Mouse (Mus musculus): ENCODE data around the gene Aqp2. TPM values are rescaled to one million over a fixed set of nuclear protein-coding genes. Genes with fewer than 3 reads are reported as not detected.

The Aqp2 gene
- total RNA-seq (2012; rRNA removed) (not detected in 2 replicates), polyA plus RNA-seq (2012; ENCODE audit: insufficient read depth in 1 of 2, insufficient read length in 2 of 2, low read depth in 1 of 2, low replicate concordance in 2 of 2, missing spikeins in 1 of 2) (not detected)

DNA sequence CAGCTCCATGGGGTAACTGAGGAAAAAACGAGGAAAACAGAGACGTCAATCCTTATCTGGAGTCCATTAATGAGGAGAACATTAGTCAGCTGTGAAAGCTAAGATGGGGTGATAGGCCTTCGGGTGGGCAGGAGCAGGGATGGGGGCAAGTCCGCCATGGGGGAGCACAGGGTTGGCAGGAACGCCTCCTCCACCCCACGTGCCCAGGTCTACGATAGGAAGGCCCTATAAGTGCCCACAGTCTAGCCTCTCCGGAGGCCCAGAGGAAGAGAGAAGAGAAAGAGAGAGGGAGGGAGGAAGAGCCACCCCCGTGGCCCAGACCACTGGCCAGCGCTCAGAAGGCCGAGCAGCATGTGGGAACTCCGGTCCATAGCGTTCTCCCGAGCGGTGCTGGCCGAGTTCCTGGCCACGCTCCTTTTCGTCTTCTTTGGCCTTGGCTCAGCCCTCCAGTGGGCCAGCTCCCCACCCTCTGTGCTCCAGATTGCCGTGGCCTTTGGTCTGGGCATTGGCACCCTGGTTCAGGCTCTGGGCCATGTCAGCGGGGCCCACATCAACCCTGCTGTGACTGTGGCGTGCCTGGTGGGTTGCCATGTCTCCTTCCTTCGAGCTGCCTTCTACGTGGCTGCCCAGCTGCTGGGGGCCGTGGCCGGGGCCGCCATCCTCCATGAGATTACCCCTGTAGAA, at the start of gene Aqp2:
Aqp2 (plus strand) TSS at position 254 of the 684 bp plus-strand sequence.
- Histone ChIP-seq H3K9me3 (replicated peaks; ENCODE audit: insufficient read depth, low read length) (no peaks in the 10 kb centered on the region), H3K4me3 (ENCODE audit: control insufficient read depth in 1 of 2, insufficient read depth in 1 of 2, low read depth in 2 of 2, low read length in 2 of 2) (no peak within 1 kb of the TSS), H3K4me1 (ENCODE audit: control insufficient read depth in 1 of 2, insufficient read depth in 2 of 2, low read length in 2 of 2) (no peaks in the 10 kb centered on the region), H3K79me2 (ENCODE audit: control insufficient read depth, insufficient read depth, low read length, poor library complexity) (no peaks in the 10 kb centered on the region), H3K36me3 (ENCODE audit: control insufficient read depth in 1 of 2, insufficient read depth in 2 of 2, low read length in 2 of 2) (no peaks in the 10 kb centered on the region), H3K9ac (ENCODE audit: control insufficient read depth, low read depth, low read length, poor library complexity, severe bottlenecking) (no peak within 1 kb of the TSS), H3K27me3 (ENCODE audit: control insufficient read depth in 1 of 2, insufficient read depth in 2 of 2, low read length in 2 of 2) (peaks cover 23 to 30% of the 10 kb centered on the region in 2 experiments), H3K27ac (ENCODE audit: control insufficient read depth, low read depth, low read length) (no peak within 1 kb of the TSS)
- TF ChIP-seq EP300 (IDR thresholded peaks at IDR 0.05; ENCODE audit: low read depth in 1 of 2, low read length in 2 of 2) = no peak
- DNase-seq (ENCODE audit: low read depth, low spot score) = no peak

DNA sequence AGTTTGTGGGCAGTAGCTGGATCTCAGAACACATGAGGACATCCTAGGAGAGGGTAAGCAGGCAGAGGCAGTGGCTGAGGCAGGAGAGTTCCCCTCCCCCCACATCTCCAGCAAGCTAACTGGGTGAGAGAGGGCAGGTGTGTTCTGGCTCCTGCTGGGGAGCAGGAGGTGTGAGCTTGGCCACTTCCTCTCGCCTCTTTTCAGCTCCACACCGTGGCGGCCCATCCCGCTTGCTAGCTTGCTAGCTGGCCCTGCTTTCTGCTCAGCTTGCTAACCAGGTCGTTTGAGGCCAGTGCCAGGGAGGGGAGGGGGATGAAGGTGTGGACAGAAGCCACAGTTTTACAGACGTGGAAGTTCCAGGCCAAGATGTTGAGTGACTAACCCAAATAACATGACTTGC, 47.7 kb upstream of the Aqp2 start:
- H3K4me3 ChIP-seq (ENCODE audit: control insufficient read depth in 1 of 2, insufficient read depth in 1 of 2, low read depth in 2 of 2, low read length in 2 of 2) = no peak overlapping the region
- no peak for DNase-seq (ENCODE audit: low read depth, low spot score)
- H3K27me3 ChIP-seq (ENCODE audit: control insufficient read depth in 1 of 2, insufficient read depth in 2 of 2, low read length in 2 of 2) = peaks cover 11 to 13% of the 10 kb centered on the region in 2 experiments
- TF ChIP-seq CHD1 (IDR thresholded peaks at IDR 0.05; ENCODE audit: low read depth, low read length) (no peak), EP300 (IDR thresholded peaks at IDR 0.05; ENCODE audit: low read depth in 1 of 2, low read length in 2 of 2) (no peak), TAL1 (IDR thresholded peaks at IDR 0.05; ENCODE audit: low read length) (no peak), RAD21 (IDR thresholded peaks at IDR 0.05; ENCODE audit: low read depth, low read length) (no peak), POLR2AphosphoS2 (IDR thresholded peaks at IDR 0.05; ENCODE audit: low read length) (no peak)
- H3K27ac ChIP-seq (ENCODE audit: control insufficient read depth, low read depth, low read length) = no peak overlapping the region
- H3K36me3 ChIP-seq (ENCODE audit: control insufficient read depth in 1 of 2, insufficient read depth in 2 of 2, low read length in 2 of 2) = no peaks in the 10 kb centered on the region
- H3K4me1 ChIP-seq (ENCODE audit: control insufficient read depth in 1 of 2, insufficient read depth in 2 of 2, low read length in 2 of 2) = no peaks in the 10 kb centered on the region
- no peaks in the 10 kb centered on the region for H3K79me2 ChIP-seq (ENCODE audit: control insufficient read depth, insufficient read depth, low read length, poor library complexity)
- no peaks in the 10 kb centered on the region for H3K9me3 ChIP-seq (replicated peaks; ENCODE audit: insufficient read depth, low read length)
- H3K9ac ChIP-seq (ENCODE audit: control insufficient read depth, low read depth, low read length, poor library complexity, severe bottlenecking) = no peak overlapping the region

GRCm38 (mm10) chr15:99532023-99532422, 46.8 kb upstream of the Aqp2 start:
- Histone ChIP-seq H3K36me3 (ENCODE audit: control insufficient read depth in 1 of 2, insufficient read depth in 2 of 2, low read length in 2 of 2) (no peaks in the 10 kb centered on the region), H3K9me3 (replicated peaks; ENCODE audit: insufficient read depth, low read length) (no peaks in the 10 kb centered on the region), H3K4me3 (ENCODE audit: control insufficient read depth in 1 of 2, insufficient read depth in 1 of 2, low read depth in 2 of 2, low read length in 2 of 2) (no peak overlapping the region), H3K9ac (ENCODE audit: control insufficient read depth, low read depth, low read length, poor library complexity, severe bottlenecking) (no peak overlapping the region), H3K4me1 (ENCODE audit: control insufficient read depth in 1 of 2, insufficient read depth in 2 of 2, low read length in 2 of 2) (no peaks in the 10 kb centered on the region), H3K27ac (ENCODE audit: control insufficient read depth, low read depth, low read length) (no peak overlapping the region), H3K79me2 (ENCODE audit: control insufficient read depth, insufficient read depth, low read length, poor library complexity) (no peaks in the 10 kb centered on the region), H3K27me3 (ENCODE audit: control insufficient read depth in 1 of 2, insufficient read depth in 2 of 2, low read length in 2 of 2) (peaks cover 12 to 17% of the 10 kb centered on the region in 2 experiments)
- TF ChIP-seq RAD21 (IDR thresholded peaks at IDR 0.05; ENCODE audit: low read depth, low read length) = no peak
- TF ChIP-seq RCOR1 (IDR thresholded peaks at IDR 0.05; ENCODE audit: low read depth, low read length) = no peak
- TF ChIP-seq TCF12 (IDR thresholded peaks at IDR 0.05; ENCODE audit: low read depth, low read length) = no peak
- TF ChIP-seq ZMIZ1 (IDR thresholded peaks at IDR 0.05; ENCODE audit: low read depth, low read length) = no peak
- no peak for TF ChIP-seq JUND (IDR thresholded peaks at IDR 0.05; ENCODE audit: low read depth, low read length)
- TF ChIP-seq CHD2 (IDR thresholded peaks at IDR 0.05; ENCODE audit: low read length) = no peak
- no peak for TF ChIP-seq NELFE (IDR thresholded peaks at IDR 0.05; ENCODE audit: low read depth, low read length)
- TF ChIP-seq ZNF384 (IDR thresholded peaks at IDR 0.05; ENCODE audit: low read depth, low read length) = no peak
- no peak for TF ChIP-seq HCFC1 (IDR thresholded peaks at IDR 0.05; ENCODE audit: low read depth, low read length)
- TF ChIP-seq UBTF (IDR thresholded peaks at IDR 0.05; ENCODE audit: borderline replicate concordance, insufficient read depth, low read depth, low read length) = no peak
- no peak for TF ChIP-seq USF1 (IDR thresholded peaks at IDR 0.05; ENCODE audit: low read depth, low read length)
- TF ChIP-seq MAFK (IDR thresholded peaks at IDR 0.05; ENCODE audit: borderline replicate concordance, low read depth, low read length) = no peak
- TF ChIP-seq POLR2AphosphoS2 (IDR thresholded peaks at IDR 0.05; ENCODE audit: low read length) = no peak
- no peak for TF ChIP-seq NRF1 (IDR thresholded peaks at IDR 0.05; ENCODE audit: insufficient read depth, low read depth, low read length, poor library complexity, severe bottlenecking)
- TF ChIP-seq ZC3H11A (IDR thresholded peaks at IDR 0.05; ENCODE audit: low read depth, low read length) = no peak
- TF ChIP-seq ETS1 (IDR thresholded peaks at IDR 0.05; ENCODE audit: low read depth, low read length) = no peak
- no peak for TF ChIP-seq TAL1 (IDR thresholded peaks at IDR 0.05; ENCODE audit: low read length)
- TF ChIP-seq CHD1 (IDR thresholded peaks at IDR 0.05; ENCODE audit: low read depth, low read length) = no peak
- TF ChIP-seq MEF2A (IDR thresholded peaks at IDR 0.05; ENCODE audit: extremely low read depth, insufficient replicate concordance, low read depth, low read length, poor library complexity, severe bottlenecking) = no peak
- DNase-seq (ENCODE audit: low read depth, low spot score) = no peak
